Mouse (Mus musculus) left cerebral cortex, postnatal 36 days (tissue): ENCODE results near the gene Angptl2. TPM values are rescaled to one million over a fixed set of nuclear protein-coding genes. Genes with fewer than 3 reads are reported as not detected.
A peak's percentile ranks its signal among the peaks of the same experiment; 100 is the strongest.

Experiments
- DNase-seq, 2 experiments: peaks; one replicate each; pipeline ENCODE4 v3.0.0; 2021 to 2022; ENCODE audit warnings: low spot score in 2 of 2, mixed read lengths in 1 of 2
- intact Hi-C: fragments of 180-260 bp; cut with DNase I; formaldehyde crosslinking; loops from one replicate; pipeline ENCODE4 v1.15.1; 2025
- total RNA-seq, 2 experiments: library from RNA; stranded (reverse); gene quantifications; 2 replicates each; pipeline ENCODE4 v1.2.3; 2021

Angptl2 gene
- total RNA-seq, 2 experiments from 2014 or later, result 1.5 to 2.2 TPM

DNA sequence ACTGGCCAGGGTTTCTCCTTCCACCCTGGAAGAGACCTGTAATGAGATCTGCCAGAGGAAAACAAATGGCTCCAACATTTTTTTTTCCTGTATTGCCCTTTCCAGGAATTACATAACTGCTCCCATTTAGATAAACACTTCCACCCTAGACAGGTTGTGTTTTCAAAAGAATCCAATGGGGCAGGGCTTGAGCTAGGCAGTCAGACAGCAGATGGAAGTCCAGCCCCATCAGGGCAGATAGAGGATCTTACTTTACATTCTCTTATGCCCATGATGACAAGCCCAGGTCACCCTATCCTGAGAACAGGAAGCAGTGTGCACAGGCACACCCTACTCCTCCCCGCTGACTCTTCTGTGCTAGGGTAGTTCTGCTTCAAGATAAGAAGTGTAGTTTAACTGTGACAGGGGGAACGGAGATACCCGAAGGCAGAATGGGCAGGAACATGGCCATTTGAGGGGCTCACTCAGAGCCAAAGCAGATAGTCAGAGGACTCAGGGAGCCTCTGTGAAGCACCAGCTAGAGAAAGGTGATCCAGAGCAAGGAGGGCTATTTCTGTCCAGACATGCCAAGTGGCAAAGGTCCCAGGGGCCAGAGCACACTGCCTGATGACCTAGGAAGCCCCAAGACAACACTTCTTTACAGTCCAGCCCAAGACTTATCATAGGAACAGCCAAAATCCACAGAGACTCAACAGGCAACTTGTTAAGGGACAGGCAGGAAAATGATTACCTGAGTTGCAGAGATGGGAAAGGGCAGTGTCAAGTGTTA lies 41.1 kb downstream of the Angptl2 start:
- intact Hi-C loops, result no loop called here
- no peak for DNase-seq

DNA sequence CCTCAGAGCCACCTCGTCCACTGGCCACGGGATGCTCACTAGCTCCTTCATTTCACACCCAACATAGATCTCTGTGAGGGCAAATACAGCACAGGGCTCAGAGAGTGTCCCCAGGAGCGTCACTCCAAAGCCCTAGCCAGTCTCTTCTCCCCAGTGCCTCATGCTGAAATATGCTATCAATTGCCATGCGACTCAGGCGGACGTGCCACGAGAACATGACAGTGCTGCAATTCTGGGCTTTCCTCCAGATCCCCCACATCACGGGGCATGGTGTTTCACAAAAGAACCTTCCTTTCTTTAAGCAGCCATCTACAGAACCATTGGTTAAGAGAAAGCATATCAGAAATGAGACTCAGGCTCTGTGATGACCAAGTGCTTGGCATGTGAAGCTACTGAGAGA lies 44.9 kb downstream of the Angptl2 start:
- intact Hi-C loops, result no loop called here
- DNase-seq, result peak; percentile 77 to 79

DNA sequence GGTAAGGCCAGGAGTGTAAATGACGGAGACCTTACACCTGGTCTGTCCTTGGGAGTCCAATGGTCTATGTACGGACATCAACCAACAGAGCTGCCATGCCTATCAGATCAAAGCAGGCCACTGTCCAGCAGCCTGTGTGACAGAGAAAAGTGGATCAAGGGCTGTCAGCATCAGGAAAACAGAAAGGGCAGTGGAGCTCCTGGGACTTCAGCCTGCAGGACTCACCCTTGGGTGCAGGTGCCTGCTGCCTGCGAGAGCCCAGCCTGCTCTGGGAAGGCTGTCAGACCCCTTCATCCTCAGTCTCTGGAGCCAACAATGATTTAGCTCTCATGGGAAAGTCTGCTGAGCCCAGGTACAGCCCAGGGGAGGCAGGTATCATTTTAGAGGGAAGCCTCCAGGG lies 45.6 kb downstream of the Angptl2 start:
- intact Hi-C loops, result no loop called here
- DNase-seq, result no peak

DNA sequence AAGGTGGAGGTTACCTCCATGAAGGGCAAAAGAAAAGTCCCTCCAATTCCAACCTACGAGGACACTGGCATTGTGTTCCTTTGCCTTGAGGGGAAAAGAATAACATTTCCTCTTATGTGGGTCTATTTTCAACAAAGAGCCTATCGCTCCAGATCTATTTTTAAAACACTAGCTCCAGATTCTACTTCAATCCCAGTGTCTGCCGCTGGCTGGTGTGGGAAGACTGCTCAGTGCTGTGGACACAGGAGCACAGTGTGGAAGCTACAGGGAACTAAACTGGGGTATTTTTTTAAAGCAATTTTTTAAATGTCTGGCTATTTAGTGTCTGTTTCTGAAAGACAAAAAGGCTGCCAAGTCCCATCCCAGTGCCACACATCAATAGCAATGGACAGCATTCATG lies 49.9 kb downstream of the Angptl2 start:
- intact Hi-C loops, result loop anchor here (5.0 kb wide), 1 partner anchor 52 kb away; no protein-coding TSS in a partner anchor

DNA sequence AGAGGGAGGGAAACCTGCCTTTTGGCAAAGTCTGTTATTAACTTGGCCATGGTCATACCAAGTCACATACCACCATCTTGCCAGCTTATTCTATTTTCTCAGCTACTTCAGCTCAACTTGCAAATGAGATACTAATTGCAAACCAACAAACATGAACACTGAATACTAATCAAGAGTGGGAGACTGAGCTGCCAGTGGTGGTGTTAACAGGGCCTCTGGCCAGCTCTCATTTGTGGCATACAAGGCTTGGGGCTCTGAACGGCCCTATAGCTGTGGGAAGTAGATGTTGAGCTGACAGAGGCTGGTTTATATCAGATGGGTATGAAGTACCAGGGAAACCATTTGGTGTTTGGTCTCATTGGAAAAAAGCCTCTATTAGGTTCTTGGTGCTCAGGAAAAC lies 51.2 kb downstream of the Angptl2 start:
- DNase-seq, result no peak
- intact Hi-C loops, result loop anchor here (5.0 kb wide), 1 partner anchor 50 kb away; no protein-coding TSS in a partner anchor

More for the DNA sequence above, 49.9 kb downstream of the Angptl2 start:
- DNase-seq, result no peak

DNA sequence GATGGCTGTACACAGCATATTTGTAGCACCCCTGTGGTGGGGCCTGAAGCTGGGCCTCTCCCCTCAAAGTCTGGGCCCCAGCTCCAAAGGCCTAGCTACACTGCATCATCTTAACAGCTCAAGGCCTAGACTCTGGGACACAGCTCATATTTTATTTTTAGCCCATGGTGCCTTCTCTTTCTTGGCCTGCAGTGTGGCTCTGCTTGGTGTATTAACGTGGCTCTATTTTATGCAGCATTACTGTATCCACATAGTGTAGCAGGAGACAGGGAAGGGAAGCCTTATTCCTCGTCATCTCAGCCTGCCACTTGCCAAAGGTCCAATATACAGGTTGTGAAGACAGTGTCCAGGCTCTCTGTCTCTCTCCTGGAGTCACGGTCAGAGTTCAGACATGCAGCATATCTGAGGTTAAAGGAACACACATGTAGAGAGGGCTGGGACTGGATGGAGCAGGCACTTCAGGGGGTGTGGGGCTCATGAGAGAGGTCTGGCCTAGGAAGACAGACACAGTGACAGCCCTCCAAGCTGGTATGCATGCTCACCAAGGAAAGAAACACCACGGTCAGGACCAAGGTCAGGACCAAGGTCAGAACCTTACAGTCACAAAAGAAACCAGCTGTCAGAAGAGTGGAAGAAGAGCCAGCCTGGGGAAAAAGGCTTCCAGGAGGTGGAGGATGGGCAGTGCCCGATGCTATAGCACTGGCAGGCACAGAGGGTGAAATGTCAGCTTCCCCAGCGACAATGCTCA lies 52.7 kb downstream of the Angptl2 start:
- DNase-seq, result no peak
- intact Hi-C loops, result loop anchor here (5.0 kb wide), 1 partner anchor 49 kb away; no protein-coding TSS in a partner anchor

DNA sequence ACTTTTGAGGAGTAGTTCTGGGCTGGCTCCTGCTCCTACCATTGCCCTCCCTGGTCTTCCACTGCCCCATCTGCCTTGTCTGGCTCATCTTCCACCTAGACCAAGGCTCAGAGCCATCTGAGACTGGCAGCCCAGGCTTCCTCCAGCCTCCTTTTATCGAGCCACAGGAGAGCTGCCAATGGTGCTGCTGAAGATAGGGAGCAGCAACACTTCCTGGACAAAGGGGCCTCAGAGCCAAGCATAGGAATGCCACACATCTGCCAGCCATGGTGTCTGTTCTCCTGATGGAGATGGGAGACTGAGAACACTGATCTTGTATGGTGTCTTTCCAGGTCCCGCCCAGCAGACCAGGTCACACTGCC lies 53.2 kb downstream of the Angptl2 start:
- intact Hi-C loops, result loop anchor here (5.0 kb wide), 1 partner anchor 48 kb away; no protein-coding TSS in a partner anchor
- no peak for DNase-seq

DNA sequence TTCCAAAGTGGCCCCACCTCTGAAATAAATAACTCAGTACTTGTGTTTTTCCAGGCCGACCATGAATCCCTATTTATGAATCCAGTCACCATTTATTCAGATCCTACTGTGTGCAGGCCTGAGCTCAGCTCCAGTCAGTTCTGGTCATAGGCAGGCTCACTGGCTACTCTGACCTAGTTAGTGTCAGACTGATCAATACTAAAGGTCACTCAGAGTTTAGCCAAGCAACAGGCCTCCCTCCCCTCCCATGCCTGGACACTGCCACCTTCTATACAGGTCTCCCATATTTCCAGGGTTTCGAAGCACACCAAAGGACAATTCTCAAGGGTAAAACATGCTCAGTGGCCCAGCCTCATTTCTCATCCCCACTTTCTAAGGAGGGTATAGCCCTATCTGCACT lies 54.7 kb downstream of the Angptl2 start:
- DNase-seq, result no peak
- intact Hi-C loops, result no loop called here

DNA sequence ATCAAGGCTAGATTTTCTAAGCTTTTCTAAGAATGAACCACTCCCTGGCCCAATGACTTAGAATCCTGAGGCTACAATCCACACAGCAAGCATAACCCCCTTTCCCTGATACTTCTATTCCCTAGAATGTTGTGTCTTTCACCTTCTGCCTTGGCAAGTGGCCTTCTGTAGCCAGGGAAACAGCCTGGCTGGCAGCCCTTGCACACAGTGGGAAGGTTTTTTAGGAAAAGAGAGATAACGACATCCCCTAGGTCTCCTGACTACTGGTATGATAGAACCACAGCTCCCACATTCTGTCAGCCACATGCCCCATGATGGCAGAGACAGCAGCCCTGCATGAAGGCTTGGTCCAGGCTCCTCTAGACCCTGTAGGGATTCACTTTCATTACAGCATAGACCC lies 55.6 kb downstream of the Angptl2 start:
- intact Hi-C loops, result no loop called here

DNA sequence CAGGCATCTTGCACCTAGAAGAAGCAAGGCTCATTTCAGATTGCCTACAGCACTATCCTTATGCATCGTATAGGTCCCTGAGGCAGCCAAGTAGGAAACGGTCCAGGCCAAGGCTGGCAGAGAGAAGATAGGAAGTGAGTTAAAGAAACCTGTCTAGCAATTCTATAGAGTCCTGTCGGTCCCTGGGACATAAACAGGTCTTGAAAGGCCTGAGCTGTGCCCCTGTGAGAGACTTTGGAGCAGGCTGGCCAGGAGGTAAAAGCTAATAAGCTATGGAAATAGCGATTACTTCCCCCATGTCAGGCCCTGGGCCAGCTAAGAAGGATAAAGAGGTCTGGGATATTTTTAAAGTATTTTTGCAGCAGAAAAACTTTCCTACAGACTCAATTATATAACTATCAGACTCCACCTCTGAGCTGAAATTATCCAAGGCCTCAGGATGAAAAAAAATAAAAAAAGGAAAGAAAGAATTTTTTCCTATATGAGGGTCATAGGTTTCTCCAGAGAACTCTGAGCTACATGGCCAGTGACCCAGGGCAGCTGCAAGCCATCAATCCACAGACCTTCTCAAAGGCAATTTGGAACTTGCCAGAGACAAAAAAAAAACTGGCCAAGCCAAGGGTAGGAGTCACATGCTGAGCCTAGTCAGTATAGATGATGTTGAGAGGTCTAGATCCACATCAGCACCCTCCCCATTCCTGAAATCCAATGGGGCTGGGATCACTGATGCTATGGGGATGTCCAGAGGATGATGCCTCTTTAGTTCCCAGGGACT lies 57.0 kb downstream of the Angptl2 start:
- DNase-seq, result no peak
- intact Hi-C loops, result no loop called here

More for the DNA sequence above, 55.6 kb downstream of the Angptl2 start:
- DNase-seq, result no peak

DNA sequence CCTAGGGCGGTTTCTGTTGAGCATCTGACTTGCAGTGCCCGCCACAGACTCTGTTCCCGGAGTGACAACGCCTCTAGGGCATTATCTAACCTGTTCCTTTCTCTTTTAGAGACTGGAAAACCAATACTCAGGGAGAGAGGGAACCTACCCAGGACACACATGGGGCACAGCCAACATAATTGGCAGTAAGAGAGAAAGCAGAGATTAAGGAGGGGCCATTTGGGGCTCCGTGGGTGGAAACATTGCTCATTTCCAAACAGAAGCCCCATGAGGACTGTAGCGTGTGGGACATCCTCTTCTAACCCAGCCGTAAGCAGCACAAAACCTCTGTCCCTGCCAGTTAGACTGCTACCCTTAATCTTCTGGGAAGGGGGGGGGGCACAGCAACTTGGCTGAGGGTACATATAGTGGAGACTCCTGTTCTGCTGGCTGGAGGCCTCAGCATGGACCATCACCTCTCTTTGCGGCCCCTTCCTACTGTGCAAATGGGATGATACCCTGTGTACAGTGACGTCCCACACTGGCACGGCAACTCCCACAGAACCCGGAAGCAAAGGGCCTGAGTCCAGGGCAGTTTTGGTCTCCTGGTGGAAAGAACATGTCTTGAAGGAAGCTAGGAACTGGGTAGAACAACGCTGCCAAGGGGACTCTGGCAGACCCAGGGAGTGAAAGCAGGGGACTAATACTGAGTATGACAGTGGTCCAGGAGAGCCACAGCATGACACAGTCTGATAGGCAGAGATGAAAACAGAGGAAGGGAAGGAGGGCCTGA lies 59.0 kb downstream of the Angptl2 start:
- intact Hi-C loops, result no loop called here
- DNase-seq, result no peak

DNA sequence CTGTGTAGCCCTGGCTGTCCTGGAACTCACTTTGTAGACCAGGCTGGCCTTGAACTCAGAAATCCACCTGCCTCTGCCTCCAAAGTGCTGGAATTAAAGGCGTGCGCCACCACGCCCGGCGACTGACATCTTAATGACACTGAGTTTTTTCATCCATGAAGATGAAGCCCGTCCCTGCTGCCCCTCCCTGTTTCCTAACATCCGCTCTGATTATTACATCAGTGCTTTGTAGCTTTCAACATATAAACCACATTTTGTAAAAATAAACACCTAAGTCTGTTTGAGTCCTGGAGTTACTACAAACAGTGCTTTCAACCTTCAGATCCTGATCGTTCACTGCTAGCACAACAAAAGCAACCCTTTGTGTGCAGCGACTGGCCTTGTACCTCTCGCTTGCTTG lies 63.9 kb downstream of the Angptl2 start:
- intact Hi-C loops, result no loop called here
- no peak for DNase-seq

DNA sequence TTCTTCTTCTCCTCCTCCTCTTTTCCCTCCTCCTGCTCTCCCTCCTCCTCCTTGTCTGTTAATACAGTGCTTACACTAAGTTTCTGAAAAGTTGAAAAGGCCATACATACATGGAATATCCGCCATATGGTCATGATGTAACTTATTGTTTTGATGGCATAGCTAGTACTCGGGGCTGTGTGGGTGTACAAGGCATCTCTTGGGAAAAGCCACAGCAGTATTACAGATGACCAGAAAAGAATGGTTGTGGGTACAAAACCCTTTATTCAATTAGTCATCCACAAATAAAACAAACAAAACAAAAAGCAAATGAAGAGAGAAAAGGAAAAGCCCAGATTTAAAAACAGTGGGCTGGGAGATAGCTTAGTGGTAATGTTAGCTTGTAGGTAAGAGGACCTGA lies 64.7 kb downstream of the Angptl2 start:
- DNase-seq, result no peak
- intact Hi-C loops, result no loop called here

DNA sequence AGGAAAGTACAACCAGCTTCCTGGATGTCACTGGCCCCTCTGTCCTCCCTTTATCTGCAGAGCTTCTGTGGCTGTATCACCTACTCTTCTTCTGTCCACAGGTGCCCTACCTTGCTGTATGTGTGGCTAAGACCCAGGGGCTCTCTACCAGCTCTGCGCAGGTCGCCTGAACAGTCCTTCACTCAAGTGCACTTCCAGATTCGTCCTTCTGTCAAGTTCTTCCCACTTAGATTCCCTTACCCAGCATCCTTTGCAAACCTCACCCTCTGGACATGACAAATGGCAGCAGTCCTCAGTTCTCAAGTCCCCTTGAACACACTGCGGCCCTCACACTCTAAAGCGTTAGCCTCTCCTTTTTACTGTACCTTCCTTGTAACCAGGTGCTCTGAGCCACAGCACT lies 65.9 kb downstream of the Angptl2 start:
- intact Hi-C loops, result no loop called here
- no peak for DNase-seq

DNA sequence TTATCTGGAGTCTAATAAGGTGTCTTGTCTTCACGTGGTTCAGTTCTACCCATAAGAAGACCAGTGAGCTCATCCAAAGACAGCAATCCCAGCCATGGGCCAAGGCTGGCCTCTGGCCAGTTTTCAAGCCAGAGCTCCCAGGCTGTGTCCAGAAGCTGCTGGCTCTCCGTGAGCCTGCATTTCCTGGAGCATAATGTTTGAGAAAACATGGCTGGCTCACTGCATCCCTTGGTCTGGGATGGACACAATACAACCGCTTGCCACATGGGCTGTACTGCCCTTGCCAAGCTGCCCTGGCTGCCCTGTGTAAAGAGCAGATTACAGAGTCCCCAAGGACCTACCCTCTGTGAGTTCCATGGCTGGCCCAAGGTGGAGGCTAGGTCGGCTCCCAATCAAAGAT lies 67.0 kb downstream of the Angptl2 start:
- intact Hi-C loops, result no loop called here
- no peak for DNase-seq

DNA sequence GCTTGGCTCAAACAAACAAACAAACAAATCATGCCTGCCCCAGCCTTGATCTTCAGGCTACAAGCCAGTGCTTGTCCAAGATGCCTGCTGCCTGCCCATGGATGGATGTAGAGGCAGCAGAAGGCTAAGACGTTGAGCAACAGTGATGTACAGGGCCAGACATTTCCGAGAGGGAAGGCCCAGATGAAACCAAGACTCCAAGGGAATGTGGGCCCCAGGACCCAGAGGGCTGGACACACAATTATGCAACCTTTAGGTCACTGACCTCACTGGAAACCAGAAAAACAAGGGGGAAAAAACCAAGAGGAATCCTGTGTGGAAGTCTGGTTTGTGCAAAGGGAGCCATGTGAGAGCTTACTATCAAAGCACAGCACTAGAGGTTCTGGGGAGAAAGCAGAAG lies 67.8 kb downstream of the Angptl2 start:
- intact Hi-C loops, result no loop called here
- no peak for DNase-seq

DNA sequence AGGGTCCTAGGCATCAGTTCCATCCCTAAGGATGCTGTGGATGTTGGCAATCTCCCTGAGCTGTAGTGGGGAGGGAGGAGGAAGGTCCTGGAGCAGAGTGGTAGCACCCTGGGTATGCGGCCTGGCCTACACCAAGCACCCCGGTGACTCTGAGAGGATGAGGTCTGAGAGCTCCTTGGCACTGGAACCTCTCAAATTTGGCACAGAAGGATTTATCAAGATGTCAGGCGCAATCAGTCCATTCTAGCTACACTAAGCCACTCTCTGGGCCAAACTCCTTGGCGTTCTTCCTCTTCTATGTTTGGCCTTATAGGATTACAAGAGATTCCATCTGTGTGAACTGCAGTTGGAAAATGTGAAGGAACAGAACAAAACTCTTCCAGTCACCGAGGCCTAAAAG lies 73.0 kb downstream of the Angptl2 start:
- no peak for DNase-seq
- intact Hi-C loops, result no loop called here

DNA sequence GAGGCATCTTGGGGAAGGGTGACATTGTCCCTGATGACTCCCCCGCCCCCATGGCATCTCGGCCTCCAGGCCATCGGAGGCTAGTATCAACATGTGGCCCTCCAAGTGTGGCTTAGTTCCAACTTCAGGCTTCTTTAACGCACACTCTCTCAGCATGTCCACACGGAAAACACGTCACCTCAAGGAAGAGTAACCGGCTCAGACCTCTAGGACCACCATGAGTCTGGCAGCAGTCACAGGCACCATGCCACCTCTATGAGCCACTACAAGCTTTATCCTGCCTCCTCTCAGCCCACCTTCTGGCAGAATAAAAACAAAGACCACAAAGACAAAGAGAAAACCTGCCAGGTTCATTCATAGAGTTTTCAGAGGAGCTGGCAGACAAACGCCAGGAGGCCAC lies 74.6 kb downstream of the Angptl2 start:
- no peak for DNase-seq
- intact Hi-C loops, result no loop called here

DNA sequence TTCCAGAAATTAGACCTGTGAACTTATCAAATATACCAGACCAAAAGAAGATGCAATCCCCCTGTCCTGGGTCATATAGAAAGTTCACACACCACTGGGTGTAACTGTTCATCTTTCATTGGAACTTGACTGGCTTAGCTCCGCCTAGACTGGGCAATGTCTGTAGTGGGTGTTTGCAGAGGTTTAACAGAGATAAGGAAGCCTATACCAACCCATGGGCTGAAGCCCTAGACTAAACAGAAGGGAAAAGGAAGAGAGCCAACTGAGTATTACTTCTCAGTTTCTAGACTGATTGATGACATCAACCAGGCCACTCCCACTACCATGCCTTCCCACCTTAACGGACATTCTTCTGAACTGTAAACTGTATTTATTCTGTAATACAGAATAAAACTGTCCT lies 76.2 kb downstream of the Angptl2 start:
- intact Hi-C loops, result no loop called here
- no peak for DNase-seq

DNA sequence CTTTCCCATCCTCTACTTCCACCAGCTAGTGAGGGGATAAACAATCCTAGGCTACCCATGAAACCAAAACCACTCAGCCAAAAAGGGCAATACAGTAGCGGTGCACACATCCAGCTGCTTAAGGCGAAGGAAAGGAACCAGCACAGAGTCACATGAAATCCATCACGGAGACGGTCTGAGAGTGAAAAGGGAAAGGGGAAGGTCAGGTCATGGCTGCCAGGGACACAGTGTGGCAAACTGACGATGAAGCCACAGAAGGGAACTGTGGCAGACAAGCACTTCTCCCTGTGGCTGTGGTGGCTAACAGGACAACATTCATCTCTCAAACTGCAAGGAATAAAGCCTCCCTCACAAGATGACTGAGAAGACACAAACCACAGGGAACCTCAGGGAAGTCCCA lies 79.2 kb downstream of the Angptl2 start:
- no peak for DNase-seq
- intact Hi-C loops, result no loop called here
